Mouse (Mus musculus): Measurements from ENCODE around the gene Epn1. TPM values are rescaled to one million over a fixed set of nuclear protein-coding genes. Genes with fewer than 3 reads are reported as not detected.
"Not testable (repeated sequence)": the region's sequence is repeated elsewhere in the genome, so short reads cannot be mapped to it uniquely, and the experiment has no call there.

Epn1 gene
- polyA plus RNA-seq, 1 experiment from 2014 or later, result 59.3 TPM

- H3K4me3 ChIP-seq (ENCODE audit: low read depth, low read length), result peak within 1 kb of the TSS; percentile 64
- H3K9me3 ChIP-seq (ENCODE audit: control insufficient read depth, low read length), result no peaks in the 10 kb centered on the region
- peaks cover 8% of the 10 kb centered on the region; the same call in 1 of the 2 replicates for H3K36me3 ChIP-seq (ENCODE audit: control insufficient read depth, insufficient read depth, low read length)
- H3K4me1 ChIP-seq (ENCODE audit: control insufficient read depth, insufficient read depth, low read length), result peaks cover 17% of the 10 kb centered on the region
- peak within 1 kb of the TSS; percentile 100 for H3K27ac ChIP-seq (replicated peaks; ENCODE audit: low read depth, low read length)
- peak within 1 kb of the TSS; percentile 58 for H3K4me2 ChIP-seq (ENCODE audit: low read depth, low read length)
- DNase-seq (ENCODE audit: low spot score) (peak; percentile 95), ATAC-seq (ENCODE audit: low read depth) (peak; percentile 77)
- no peaks in the 10 kb centered on the region for H3K27me3 ChIP-seq (replicated peaks; ENCODE audit: control insufficient read depth, insufficient read depth, low read length)
- WGBS, result 0% methylated on average over 40 of the region's 65 CpGs
- H3K9ac ChIP-seq (ENCODE audit: low read depth, low read length), result peak within 1 kb of the TSS; percentile 96
Measured at GRCm38 (mm10) chr7:5061774-5062359, 18.2 kb upstream of the Epn1 start, which contains the start of gene U2af2. Gene U2af2, plus strand, starts transcription at chr7:5062143.

GRCm38 (mm10) chr7:5062360-5063001, 17.6 kb upstream of the Epn1 start:
- no peaks in the 10 kb centered on the region for H3K27me3 ChIP-seq (replicated peaks; ENCODE audit: control insufficient read depth, insufficient read depth, low read length)
- peaks cover 12% of the 10 kb centered on the region; the same call in 1 of the 2 replicates for H3K36me3 ChIP-seq (ENCODE audit: control insufficient read depth, insufficient read depth, low read length)
- peaks cover 17% of the 10 kb centered on the region for H3K4me1 ChIP-seq (ENCODE audit: control insufficient read depth, insufficient read depth, low read length)
- H3K4me2 ChIP-seq (ENCODE audit: low read depth, low read length), result peak overlapping the region; percentile 58
- peak overlapping the region; percentile 96 for H3K9ac ChIP-seq (ENCODE audit: low read depth, low read length)
- peak overlapping the region; percentile 64 for H3K4me3 ChIP-seq (ENCODE audit: low read depth, low read length)
- peak overlapping the region; percentile 100 for H3K27ac ChIP-seq (replicated peaks; ENCODE audit: low read depth, low read length)
- peak; percentile 34 for ATAC-seq (ENCODE audit: low read depth)
- no peaks in the 10 kb centered on the region for H3K9me3 ChIP-seq (ENCODE audit: control insufficient read depth, low read length)
- WGBS, result under 1% methylated on average over 39 of the region's 51 CpGs
- peak; percentile 92 for DNase-seq (ENCODE audit: low spot score)

GRCm38 (mm10) chr7:5064886-5065285, 15.1 kb upstream of the Epn1 start:
- Histone ChIP-seq H3K9ac (ENCODE audit: low read depth, low read length) (no peak overlapping the region), H3K4me3 (ENCODE audit: low read depth, low read length) (no peak overlapping the region), H3K27ac (replicated peaks; ENCODE audit: low read depth, low read length) (no peak overlapping the region), H3K4me2 (ENCODE audit: low read depth, low read length) (no peak overlapping the region), H3K9me3 (ENCODE audit: control insufficient read depth, low read length) (no peaks in the 10 kb centered on the region), H3K4me1 (ENCODE audit: control insufficient read depth, insufficient read depth, low read length) (peaks cover 14% of the 10 kb centered on the region), H3K36me3 (ENCODE audit: control insufficient read depth, insufficient read depth, low read length) (peaks cover 36% of the 10 kb centered on the region), H3K27me3 (replicated peaks; ENCODE audit: control insufficient read depth, insufficient read depth, low read length) (no peaks in the 10 kb centered on the region)
- WGBS, result 95% methylated on average over 6 of the region's 6 CpGs
- DNase-seq (ENCODE audit: low spot score) (no peak), ATAC-seq (ENCODE audit: low read depth) (no peak)

GRCm38 (mm10) chr7:5073586-5073985, 6.4 kb upstream of the Epn1 start:
- ATAC-seq (ENCODE audit: low read depth), result no peak
- H3K27me3 ChIP-seq (replicated peaks; ENCODE audit: control insufficient read depth, insufficient read depth, low read length), result no peaks in the 10 kb centered on the region
- no peaks in the 10 kb centered on the region for H3K9me3 ChIP-seq (ENCODE audit: control insufficient read depth, low read length)
- no peaks in the 10 kb centered on the region for H3K4me1 ChIP-seq (ENCODE audit: control insufficient read depth, insufficient read depth, low read length)
- H3K36me3 ChIP-seq (ENCODE audit: control insufficient read depth, insufficient read depth, low read length), result peaks cover 95% of the 10 kb centered on the region
- H3K4me3 ChIP-seq (ENCODE audit: low read depth, low read length), result no peak overlapping the region
- no peak overlapping the region for H3K27ac ChIP-seq (replicated peaks; ENCODE audit: low read depth, low read length)
- 83% methylated on average over 1 of the region's 1 CpGs for WGBS
- no peak overlapping the region for H3K4me2 ChIP-seq (ENCODE audit: low read depth, low read length)
- H3K9ac ChIP-seq (ENCODE audit: low read depth, low read length), result no peak overlapping the region
- no peak for DNase-seq (ENCODE audit: low spot score)

GRCm38 (mm10) chr7:5074984-5075383, 5.1 kb upstream of the Epn1 start:
- no peak overlapping the region for H3K9ac ChIP-seq (ENCODE audit: low read depth, low read length)
- no peaks in the 10 kb centered on the region for H3K4me1 ChIP-seq (ENCODE audit: control insufficient read depth, insufficient read depth, low read length)
- H3K4me2 ChIP-seq (ENCODE audit: low read depth, low read length), result no peak overlapping the region
- no peak overlapping the region for H3K4me3 ChIP-seq (ENCODE audit: low read depth, low read length)
- ATAC-seq (ENCODE audit: low read depth), result no peak
- H3K27ac ChIP-seq (replicated peaks; ENCODE audit: low read depth, low read length), result no peak overlapping the region
- 91% methylated on average over 5 of the region's 5 CpGs for WGBS
- no peak for DNase-seq (ENCODE audit: low spot score)
- H3K36me3 ChIP-seq (ENCODE audit: control insufficient read depth, insufficient read depth, low read length), result peaks cover 89% of the 10 kb centered on the region
- no peaks in the 10 kb centered on the region for H3K9me3 ChIP-seq (ENCODE audit: control insufficient read depth, low read length)
- no peaks in the 10 kb centered on the region for H3K27me3 ChIP-seq (replicated peaks; ENCODE audit: control insufficient read depth, insufficient read depth, low read length)

GRCm38 (mm10) chr7:5076931-5077330, 3.1 kb upstream of the Epn1 start:
- 85% methylated on average over 2 of the region's 2 CpGs for WGBS
- Histone ChIP-seq H3K4me2 (ENCODE audit: low read depth, low read length) (no peak overlapping the region), H3K9ac (ENCODE audit: low read depth, low read length) (no peak overlapping the region), H3K4me3 (ENCODE audit: low read depth, low read length) (no peak overlapping the region), H3K9me3 (ENCODE audit: control insufficient read depth, low read length) (no peaks in the 10 kb centered on the region), H3K4me1 (ENCODE audit: control insufficient read depth, insufficient read depth, low read length) (peaks cover 9% of the 10 kb centered on the region; the same call in 1 of the 2 replicates), H3K27ac (replicated peaks; ENCODE audit: low read depth, low read length) (no peak overlapping the region), H3K27me3 (replicated peaks; ENCODE audit: control insufficient read depth, insufficient read depth, low read length) (no peaks in the 10 kb centered on the region), H3K36me3 (ENCODE audit: control insufficient read depth, insufficient read depth, low read length) (peaks cover 73% of the 10 kb centered on the region)
- no peak for DNase-seq (ENCODE audit: low spot score)
- no peak for ATAC-seq (ENCODE audit: low read depth)

- ATAC-seq (ENCODE audit: low read depth); H3K9me3 ChIP-seq (ENCODE audit: control insufficient read depth, low read length); DNase-seq (ENCODE audit: low spot score); H3K4me1 ChIP-seq (ENCODE audit: control insufficient read depth, insufficient read depth, low read length); H3K27me3 ChIP-seq (replicated peaks; ENCODE audit: control insufficient read depth, insufficient read depth, low read length): not testable (repeated sequence)
- Histone ChIP-seq H3K36me3 (ENCODE audit: control insufficient read depth, insufficient read depth, low read length) (peaks cover 64% of the 10 kb centered on the region), H3K4me3 (ENCODE audit: low read depth, low read length) (peak overlapping the region; percentile 100), H3K4me2 (ENCODE audit: low read depth, low read length) (peak overlapping the region; percentile 69), H3K27ac (replicated peaks; ENCODE audit: low read depth, low read length) (peak overlapping the region; percentile 94), H3K9ac (ENCODE audit: low read depth, low read length) (peak overlapping the region; percentile 98)
- WGBS, result 36% methylated on average over 9 of the region's 13 CpGs
Measured at GRCm38 (mm10) chr7:5079365-5080009, 548 bp upstream of the Epn1 start.

- DNase-seq (ENCODE audit: low spot score) (no peak), ATAC-seq (ENCODE audit: low read depth) (no peak)
- peak overlapping the region; percentile 100 for H3K4me3 ChIP-seq (ENCODE audit: low read depth, low read length)
- H3K9ac ChIP-seq (ENCODE audit: low read depth, low read length), result peak overlapping the region; percentile 98
- H3K4me1 ChIP-seq (ENCODE audit: control insufficient read depth, insufficient read depth, low read length), result peaks cover 10% of the 10 kb centered on the region; the same call in 1 of the 2 replicates
- 8% methylated on average over 6 of the region's 6 CpGs for WGBS
- no peaks in the 10 kb centered on the region for H3K27me3 ChIP-seq (replicated peaks; ENCODE audit: control insufficient read depth, insufficient read depth, low read length)
- peaks cover 65% of the 10 kb centered on the region for H3K36me3 ChIP-seq (ENCODE audit: control insufficient read depth, insufficient read depth, low read length)
- H3K9me3 ChIP-seq (ENCODE audit: control insufficient read depth, low read length), result no peaks in the 10 kb centered on the region
- H3K27ac ChIP-seq (replicated peaks; ENCODE audit: low read depth, low read length), result peak overlapping the region; percentile 94
- peak overlapping the region; percentile 69 for H3K4me2 ChIP-seq (ENCODE audit: low read depth, low read length)
Measured at GRCm38 (mm10) chr7:5080815-5081214, 780 bp downstream of the Epn1 start.
